Mouse (Mus musculus) forebrain, embryonic 15.5 days (tissue): ENCODE measurements at regions not wholly inside any gene's neighbourhood (a gene's known extent, or its start where the extent isn't known, plus 50 kb on each side); places are given as distances from the start of the nearest gene placed in this dataset.

ENCODE experiments used
- ATAC-seq: fragments of 200-750 bp; cut with Nextera tagmentation; replicated peaks from 2 replicates; pipeline ENCODE4 v1.8.0; 2017; ENCODE audit warnings: mild to moderate bottlenecking, moderate TSS enrichment, moderate library complexity
- H3K27ac ChIP-seq: fragments of 300-500 bp; sonication (generic); replicated peaks from 2 replicates; pipeline ENCODE4 v1.5.1; 2015; ENCODE audit warnings: mild to moderate bottlenecking, inconsistent platforms
- H3K27me3 ChIP-seq: fragments of 300-500 bp; sonication (generic); 2 replicates; pipeline ENCODE4 v1.6.1; 2015; ENCODE audit warnings: inconsistent platforms
- H3K36me3 ChIP-seq: fragments of 300-500 bp; sonication (generic); 2 replicates; pipeline ENCODE4 v1.6.1; 2015; ENCODE audit warnings: mild to moderate bottlenecking, inconsistent platforms
- H3K4me1 ChIP-seq: fragments of 300-500 bp; sonication (generic); 2 replicates; pipeline ENCODE4 v1.6.1; 2015; ENCODE audit warnings: inconsistent platforms
- H3K4me2 ChIP-seq: fragments of 300-500 bp; sonication (generic); replicated peaks from 2 replicates; pipeline ENCODE4 v1.6.1; 2015; ENCODE audit warnings: mild to moderate bottlenecking, inconsistent platforms
- H3K4me3 ChIP-seq: fragments of 300-500 bp; sonication (generic); 2 replicates; pipeline ENCODE4 v1.5.1; 2015; ENCODE audit warnings: mild to moderate bottlenecking, inconsistent platforms
- H3K9ac ChIP-seq: fragments of 300-500 bp; sonication (generic); replicated peaks from 2 replicates; pipeline ENCODE4 v1.6.1; 2015; ENCODE audit warnings: mild to moderate bottlenecking, inconsistent platforms
- H3K9me3 ChIP-seq: fragments of 300-500 bp; sonication (generic); 2 replicates; pipeline ENCODE4 v1.6.1; 2016; ENCODE audit warnings: inconsistent platforms
- WGBS: fragments of 180-500 bp; shearing (Covaris S2); methylation state at CpG from one replicate; pipeline ENCODE4 v1.1.7; 2015; ENCODE audit warnings: mixed read lengths; 5-methylcytosine and 5-hydroxymethylcytosine counted together

DNA sequence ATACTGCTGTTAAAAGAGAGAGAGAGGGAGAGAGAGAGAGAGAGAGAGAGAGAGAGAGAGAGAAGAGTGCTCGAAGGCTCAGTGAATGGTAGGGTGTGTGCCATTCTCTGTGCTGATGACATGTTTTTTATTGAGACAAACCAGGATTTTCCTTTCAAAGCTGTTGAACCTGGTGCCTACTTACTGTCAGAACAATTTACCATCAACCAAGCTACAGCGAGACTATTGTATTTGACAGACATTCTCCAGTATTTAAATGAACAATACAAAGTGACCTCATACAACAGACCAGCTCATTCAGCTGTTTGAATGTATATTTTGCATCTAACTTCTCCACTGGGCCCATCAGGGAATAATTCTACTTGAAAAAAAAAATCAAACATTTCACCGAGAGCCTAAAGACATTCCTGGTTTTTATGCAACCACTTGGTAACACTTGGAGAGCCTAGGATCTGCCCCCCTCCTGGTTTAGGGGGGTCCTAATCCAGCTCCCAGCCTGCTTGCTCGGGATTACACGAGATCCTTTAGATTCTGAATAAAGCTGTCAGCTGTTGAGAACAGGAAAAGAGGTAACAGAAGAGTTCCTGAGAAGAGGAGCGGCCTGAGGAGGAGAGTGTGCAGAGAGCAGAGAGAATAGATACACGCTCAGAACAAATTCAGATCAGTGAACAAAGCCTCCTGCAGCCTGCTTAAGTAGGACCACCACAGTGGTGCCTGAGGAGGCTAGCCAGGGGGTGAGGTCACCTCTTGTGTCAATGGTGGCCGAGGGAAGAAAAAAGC, 117.3 kb downstream of the Anapc10 start:
- ATAC-seq = peak; percentile 70
- H3K27ac ChIP-seq = 0 out of 2 replicates have a peak overlapping the region, but pooled peaks have one; percentile 21
- H3K9ac ChIP-seq = no peak overlapping the region
- H3K9me3 ChIP-seq = no peaks in the 10 kb centered on the region
- H3K27me3 ChIP-seq = no peaks in the 10 kb centered on the region
- 9% methylated on average over 8 of the region's 8 CpGs for WGBS
- peak overlapping the region; percentile 9; the same call in 1 of the 2 replicates for H3K4me3 ChIP-seq
- peak overlapping the region; percentile 32 for H3K4me2 ChIP-seq
- no peaks in the 10 kb centered on the region for H3K36me3 ChIP-seq
- peaks cover 11% of the 10 kb centered on the region; the same call in 1 of the 2 replicates for H3K4me1 ChIP-seq

DNA sequence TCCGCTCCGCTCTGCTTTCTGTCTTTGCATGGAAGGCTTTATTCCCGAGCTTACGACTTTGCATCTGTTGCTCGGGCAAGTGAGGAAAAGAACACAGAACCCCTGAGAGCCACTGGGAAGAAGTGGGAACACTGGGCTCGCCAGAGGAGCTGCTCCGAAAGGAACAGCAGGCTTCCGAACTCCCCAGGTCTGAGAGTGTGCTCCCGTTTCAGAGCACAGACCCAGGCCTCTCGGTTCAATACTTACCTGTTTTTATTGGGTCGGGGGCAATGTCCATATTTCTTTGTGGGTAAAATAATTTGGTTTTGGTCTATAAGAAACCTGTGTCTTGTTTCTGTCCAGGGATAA, 117.9 kb downstream of the Anapc10 start:
- Histone ChIP-seq H3K4me2 (peak overlapping the region; percentile 32), H3K9me3 (no peaks in the 10 kb centered on the region), H3K27ac (0 out of 2 replicates have a peak overlapping the region, but pooled peaks have one; percentile 21), H3K27me3 (no peaks in the 10 kb centered on the region), H3K9ac (no peak overlapping the region), H3K36me3 (no peaks in the 10 kb centered on the region), H3K4me3 (peak overlapping the region; percentile 9; the same call in 1 of the 2 replicates), H3K4me1 (peaks cover 11% of the 10 kb centered on the region; the same call in 1 of the 2 replicates)
- peak; percentile 66 for ATAC-seq
- WGBS = 11% methylated on average over 11 of the region's 11 CpGs

DNA sequence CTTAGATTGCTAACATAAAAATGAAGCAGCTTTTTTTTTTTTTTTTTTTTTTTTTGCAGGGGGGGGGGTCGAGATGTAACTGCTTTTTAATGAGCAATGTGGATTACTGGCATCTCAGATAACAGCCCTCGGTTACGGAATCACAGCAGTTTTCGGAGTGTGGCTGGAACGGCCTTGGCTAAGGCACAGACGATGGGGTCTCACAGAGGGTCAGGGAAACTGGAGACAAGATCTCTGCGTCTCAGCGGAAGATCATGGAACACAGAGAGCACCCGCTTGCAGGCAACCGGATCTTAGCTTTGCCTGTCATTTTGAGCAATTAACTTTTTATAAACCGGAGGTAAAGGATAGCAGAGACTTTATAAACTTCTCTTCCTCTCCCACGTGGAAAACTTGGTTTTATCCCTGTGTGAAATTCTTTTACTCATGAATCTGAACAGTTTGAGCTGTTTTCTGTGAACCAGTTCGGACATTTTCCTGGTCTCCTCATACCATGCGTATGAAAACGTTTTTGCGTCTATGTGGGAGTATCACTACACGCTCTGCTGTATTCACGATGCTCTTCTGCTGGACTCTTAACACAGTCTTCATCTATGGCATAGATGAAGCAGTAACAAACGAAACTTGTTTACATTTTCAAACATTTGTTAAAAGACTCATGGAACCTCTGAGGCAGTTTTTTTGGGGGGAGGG, 118.5 kb downstream of the Anapc10 start:
- Histone ChIP-seq H3K4me2 (no peak overlapping the region), H3K27me3 (no peaks in the 10 kb centered on the region)
- WGBS = 57% methylated on average over 19 of the region's 19 CpGs

DNA sequence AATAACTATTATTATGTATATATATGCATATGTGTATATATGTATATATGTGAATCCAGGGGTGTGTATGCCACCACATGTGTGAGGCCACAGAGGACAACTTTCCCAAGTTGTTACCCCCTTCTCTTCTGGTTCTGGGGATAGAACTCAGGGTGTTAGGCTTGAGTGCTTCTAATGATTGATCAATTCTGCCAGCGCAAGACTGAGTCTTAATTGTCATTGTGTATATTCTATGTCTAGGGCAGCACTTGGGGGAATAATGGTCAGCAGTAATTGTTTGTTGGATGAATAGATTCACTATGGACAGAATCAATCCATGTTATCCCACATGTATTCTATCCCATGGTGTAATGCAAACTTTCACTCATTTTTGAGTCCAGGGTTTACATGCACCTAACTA, 127.3 kb downstream of the Anapc10 start:
- WGBS = 85% methylated on average over 1 of the region's 1 CpGs

More for the DNA sequence above, 118.5 kb downstream of the Anapc10 start:
- peak; percentile 41; the same call in 1 of the 2 replicates for ATAC-seq
- Histone ChIP-seq H3K27ac (no peak overlapping the region), H3K9me3 (no peaks in the 10 kb centered on the region), H3K9ac (no peak overlapping the region), H3K4me1 (peaks cover 11% of the 10 kb centered on the region; the same call in 1 of the 2 replicates), H3K36me3 (no peaks in the 10 kb centered on the region), H3K4me3 (no peak overlapping the region)

DNA sequence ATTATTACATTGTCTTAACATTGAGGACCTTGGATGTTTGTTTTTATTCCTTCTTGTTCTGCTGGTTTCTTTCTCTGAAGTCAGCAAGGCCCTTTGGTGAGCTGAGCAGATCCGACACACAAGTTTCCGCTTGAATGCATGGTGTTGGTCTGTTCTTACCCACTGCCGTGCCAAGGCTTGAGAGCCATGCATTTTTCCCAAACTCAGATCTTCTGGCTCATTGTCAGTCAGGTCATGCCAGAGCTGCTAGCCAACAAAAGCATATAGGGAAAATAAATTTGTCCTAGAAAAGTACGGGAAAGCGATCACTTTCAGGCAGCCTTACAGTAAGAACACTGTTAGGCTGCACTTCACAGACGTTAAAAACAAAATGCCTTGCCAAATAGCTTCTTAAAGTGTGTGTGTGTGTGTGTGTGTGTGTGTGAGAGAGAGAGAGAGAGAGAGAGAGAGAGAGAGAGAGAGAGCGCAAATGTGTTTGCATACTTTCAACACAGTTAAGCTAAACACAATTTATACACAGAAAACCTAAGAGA, 138.4 kb downstream of the Anapc10 start:
- Histone ChIP-seq H3K4me1 (peaks cover 12% of the 10 kb centered on the region), H3K4me3 (no peak overlapping the region), H3K9ac (0 out of 2 replicates have a peak overlapping the region, but pooled peaks have one; percentile 3), H3K27me3 (no peaks in the 10 kb centered on the region), H3K27ac (no peak overlapping the region), H3K9me3 (no peaks in the 10 kb centered on the region), H3K4me2 (no peak overlapping the region; the same call in 1 of the 2 replicates), H3K36me3 (no peaks in the 10 kb centered on the region)
- peak; percentile 72 for ATAC-seq
- 36% methylated on average over 7 of the region's 7 CpGs for WGBS

More for the DNA sequence above, 127.3 kb downstream of the Anapc10 start:
- H3K27ac ChIP-seq = no peak overlapping the region
- no peaks in the 10 kb centered on the region for H3K27me3 ChIP-seq
- H3K9ac ChIP-seq = no peak overlapping the region
- H3K4me3 ChIP-seq = no peak overlapping the region
- no peak for ATAC-seq
- no peaks in the 10 kb centered on the region for H3K36me3 ChIP-seq
- H3K4me2 ChIP-seq = no peak overlapping the region
- H3K9me3 ChIP-seq = no peaks in the 10 kb centered on the region
- H3K4me1 ChIP-seq = no peaks in the 10 kb centered on the region

DNA sequence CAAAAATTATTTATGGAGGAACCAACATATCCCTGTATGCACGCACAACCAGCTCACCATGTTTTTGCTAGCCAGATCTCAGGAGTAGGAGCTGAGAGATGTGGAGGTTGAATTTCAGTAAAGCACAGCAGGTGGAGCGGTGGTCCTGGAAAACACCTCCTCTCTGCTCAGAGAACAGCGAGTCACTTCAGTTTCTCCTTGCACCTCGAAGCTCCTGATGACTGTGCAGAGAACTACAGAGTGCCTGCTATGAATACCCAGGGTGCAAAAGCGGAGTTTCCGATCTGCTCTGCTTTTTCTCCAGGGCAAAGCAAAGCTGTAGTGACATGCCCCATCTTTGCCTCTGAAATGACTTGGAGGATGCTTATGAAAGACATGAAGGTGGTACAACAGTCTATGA, 138.9 kb downstream of the Anapc10 start:
- Histone ChIP-seq H3K4me2 (no peak overlapping the region), H3K27me3 (no peaks in the 10 kb centered on the region), H3K4me1 (peaks cover 12% of the 10 kb centered on the region), H3K9ac (no peak overlapping the region), H3K36me3 (no peaks in the 10 kb centered on the region), H3K4me3 (no peak overlapping the region), H3K9me3 (no peaks in the 10 kb centered on the region), H3K27ac (no peak overlapping the region)
- WGBS = 64% methylated on average over 6 of the region's 6 CpGs
- ATAC-seq = no peak

DNA sequence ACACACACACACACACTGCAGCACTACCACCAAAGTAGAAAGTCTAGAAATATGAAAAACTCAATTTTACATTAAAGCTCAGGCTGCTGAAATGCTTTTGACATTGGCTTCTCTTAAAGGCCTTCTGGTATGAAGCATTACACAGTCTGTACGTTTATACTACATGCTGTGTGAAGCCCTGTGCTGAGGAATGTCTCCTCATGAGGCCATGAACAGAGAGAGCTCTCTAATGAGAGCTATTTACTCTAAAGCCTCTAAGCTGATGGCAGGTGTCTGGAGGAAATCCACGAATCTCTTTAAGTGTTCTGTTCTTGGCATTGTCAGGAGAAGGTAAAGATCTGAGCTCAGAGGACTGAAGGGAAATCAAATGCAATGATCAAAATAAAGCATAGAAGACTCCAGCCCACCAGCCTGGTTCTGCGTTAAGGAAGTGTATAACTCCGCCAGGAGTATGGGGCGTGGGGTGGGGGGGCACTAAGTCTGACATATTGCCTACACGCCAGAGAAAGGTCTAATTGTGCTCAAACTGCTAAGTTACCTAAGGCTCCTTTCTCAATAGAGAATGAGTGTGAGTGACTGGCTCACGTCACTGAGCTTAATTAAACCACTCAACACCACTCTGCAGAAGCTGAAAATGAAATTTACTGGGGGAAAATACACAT, 160.9 kb downstream of the Anapc10 start:
- H3K27ac ChIP-seq = no peak overlapping the region
- no peaks in the 10 kb centered on the region for H3K27me3 ChIP-seq
- peak; percentile 85 for ATAC-seq
- H3K4me1 ChIP-seq = peaks cover 10% of the 10 kb centered on the region
- WGBS = 23% methylated on average over 7 of the region's 7 CpGs
- H3K4me3 ChIP-seq = no peak overlapping the region
- H3K9me3 ChIP-seq = no peaks in the 10 kb centered on the region
- no peak overlapping the region for H3K9ac ChIP-seq
- H3K4me2 ChIP-seq = no peak overlapping the region
- H3K36me3 ChIP-seq = no peaks in the 10 kb centered on the region

DNA sequence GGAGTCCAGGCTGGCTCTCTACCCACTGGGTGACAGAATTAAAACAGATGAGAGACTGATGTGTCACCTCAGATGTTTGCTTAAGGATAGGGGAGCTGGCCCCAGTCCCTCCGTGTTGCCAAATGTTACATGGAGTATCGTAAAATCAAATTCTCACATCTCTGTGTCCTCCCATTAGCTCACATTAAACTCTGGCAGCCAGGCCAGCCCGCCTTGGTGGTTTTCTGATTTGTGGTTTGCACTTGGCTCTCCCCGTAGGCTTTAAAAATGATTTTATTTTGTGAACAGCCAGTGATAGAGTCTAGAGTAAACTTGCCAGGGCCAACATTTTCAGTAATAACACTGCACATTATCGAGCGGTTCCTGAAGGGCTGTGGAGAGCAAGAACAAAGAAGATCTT, 149.8 kb downstream of the Hhip start:
- H3K9me3 ChIP-seq = no peaks in the 10 kb centered on the region
- no peaks in the 10 kb centered on the region for H3K27me3 ChIP-seq
- H3K9ac ChIP-seq = no peak overlapping the region
- H3K4me3 ChIP-seq = no peak overlapping the region
- H3K27ac ChIP-seq = no peak overlapping the region
- H3K4me2 ChIP-seq = no peak overlapping the region
- no peak for ATAC-seq
- no peaks in the 10 kb centered on the region for H3K36me3 ChIP-seq
- no peaks in the 10 kb centered on the region for H3K4me1 ChIP-seq
- WGBS = 61% methylated on average over 6 of the region's 6 CpGs
